Mouse (Mus musculus) neural tube, embryonic 11.5 days (tissue): ENCODE data around the gene Dock3. TPM values are rescaled to one million over a fixed set of nuclear protein-coding genes. Genes with fewer than 3 reads are reported as not detected.

ENCODE experiments used
- ATAC-seq: fragments of 200-750 bp; cut with Nextera tagmentation; 2 replicates; pipeline ENCODE4 v1.8.0; 2017; ENCODE audit warnings: moderate number of reproducible peaks, mild to moderate bottlenecking, moderate TSS enrichment, moderate library complexity; ENCODE audit not compliant: insufficient read depth, low FRiP score, low TSS enrichment
- DNase-seq: peaks from one replicate; pipeline ENCODE4 v3.0.0-alpha.2; 2015; ENCODE audit warnings: low spot score
- H3K27ac ChIP-seq: fragments of 300-500 bp; sonication (generic); 2 replicates; pipeline ENCODE4 v1.5.1; 2014; ENCODE audit warnings: low read depth, mild to moderate bottlenecking, low read length
- H3K27me3 ChIP-seq: fragments of 300-500 bp; sonication (generic); 2 replicates; pipeline ENCODE4 v1.6.1; 2014; ENCODE audit warnings: mild to moderate bottlenecking, low read length, mixed read lengths; ENCODE audit not compliant: control insufficient read depth, insufficient read depth
- H3K36me3 ChIP-seq: fragments of 300-500 bp; sonication (generic); 2 replicates; pipeline ENCODE4 v1.6.1; 2014; ENCODE audit warnings: mild to moderate bottlenecking, low read length, moderate library complexity, mixed read lengths; ENCODE audit not compliant: control insufficient read depth, insufficient read depth
- H3K4me1 ChIP-seq: fragments of 300-500 bp; sonication (generic); 2 replicates; pipeline ENCODE4 v1.6.1; 2014; ENCODE audit warnings: low read length, mixed read lengths; ENCODE audit not compliant: control insufficient read depth, insufficient read depth
- H3K4me2 ChIP-seq: fragments of 300-500 bp; sonication (generic); 2 replicates; pipeline ENCODE4 v1.6.1; 2014; ENCODE audit warnings: low read depth, mild to moderate bottlenecking, moderate library complexity
- H3K4me3 ChIP-seq: fragments of 300-500 bp; sonication (generic); 2 replicates; pipeline ENCODE4 v1.5.1; 2014; ENCODE audit warnings: low read depth, low read length
- H3K9ac ChIP-seq: fragments of 300-500 bp; sonication (generic); 2 replicates; pipeline ENCODE4 v1.6.1; 2014; ENCODE audit warnings: mild to moderate bottlenecking, low read length
- H3K9me3 ChIP-seq: fragments of 300-500 bp; sonication (generic); 2 replicates; pipeline ENCODE4 v1.6.1; 2016; ENCODE audit warnings: low read length; ENCODE audit not compliant: control insufficient read depth
- WGBS: fragments of 180-500 bp; shearing (Covaris S2); extraction: QIAGEN DNeasy Blood & Tissue Kit; methylation state at CpG from one replicate; pipeline ENCODE4 v1.1.7; 2014; 5-methylcytosine and 5-hydroxymethylcytosine counted together
- polyA plus RNA-seq: library from polyadenylated mRNA; unstranded; fragments of >200 nt; fragmentation: Nextera tagmentation; extraction: Ambion mirVana; gene quantifications from 2 replicates; pipeline ENCODE4 v1.2.1, GENCODE M21; 2014

Dock3 gene
- polyA plus RNA-seq, 1 experiment from 2014 or later = 5.8 TPM

DNA sequence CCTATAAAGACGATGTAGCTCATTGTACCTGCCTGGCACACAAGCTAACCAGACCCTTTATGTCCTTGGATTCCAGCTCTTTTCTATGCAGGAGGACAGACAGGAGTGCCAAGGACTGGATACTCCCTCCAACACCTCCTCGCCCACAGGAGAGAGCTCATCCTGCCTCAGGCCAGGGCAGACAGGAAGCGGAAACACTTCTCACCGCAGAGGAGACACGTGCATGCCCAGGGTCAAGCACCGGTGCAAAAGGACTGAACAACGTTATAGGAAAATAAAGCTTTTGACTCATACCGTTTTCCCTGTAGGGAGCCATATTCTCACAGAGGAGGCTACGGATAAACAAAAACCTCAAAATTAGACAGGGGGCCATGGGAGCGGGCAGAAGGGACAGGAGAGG is 41.5 kb upstream of the Dock3 start:
- WGBS = 72% methylated on average over 10 of the region's 10 CpGs

DNA sequence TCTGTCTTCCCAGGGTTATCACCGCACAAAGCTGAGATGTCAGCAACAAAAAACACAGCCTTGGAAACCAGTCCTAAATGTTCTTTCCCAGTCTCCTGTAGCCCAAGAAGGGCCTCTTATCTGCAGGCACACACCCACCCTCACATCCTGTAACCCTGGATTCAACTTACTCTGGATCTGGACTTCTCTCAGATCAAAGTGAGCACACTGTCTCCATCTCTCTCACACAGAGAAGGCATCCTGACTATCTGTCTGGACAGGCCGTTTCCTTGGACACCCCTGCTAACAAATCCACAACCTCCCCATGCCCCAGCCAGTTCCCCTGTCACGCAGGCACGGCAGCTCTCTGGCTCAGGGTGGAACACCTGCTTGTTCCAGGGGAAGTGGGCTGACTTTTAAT is 40.6 kb upstream of the Dock3 start:
- Histone ChIP-seq H3K9me3 (no peaks in the 10 kb centered on the region), H3K27me3 (no peaks in the 10 kb centered on the region), H3K4me1 (no peaks in the 10 kb centered on the region), H3K9ac (no peak overlapping the region), H3K4me2 (no peak overlapping the region), H3K27ac (no peak overlapping the region), H3K4me3 (no peak overlapping the region), H3K36me3 (no peaks in the 10 kb centered on the region)
- 81% methylated on average over 4 of the region's 4 CpGs for WGBS
- DNase-seq (no peak), ATAC-seq (no peak)

More for the DNA sequence above, 41.5 kb upstream of the Dock3 start:
- no peaks in the 10 kb centered on the region for H3K4me1 ChIP-seq
- H3K4me2 ChIP-seq = no peak overlapping the region
- no peaks in the 10 kb centered on the region for H3K27me3 ChIP-seq
- no peak overlapping the region for H3K27ac ChIP-seq
- H3K9ac ChIP-seq = no peak overlapping the region
- no peak for DNase-seq
- no peaks in the 10 kb centered on the region for H3K36me3 ChIP-seq
- no peak overlapping the region for H3K4me3 ChIP-seq
- H3K9me3 ChIP-seq = no peaks in the 10 kb centered on the region
- ATAC-seq = no peak

DNA sequence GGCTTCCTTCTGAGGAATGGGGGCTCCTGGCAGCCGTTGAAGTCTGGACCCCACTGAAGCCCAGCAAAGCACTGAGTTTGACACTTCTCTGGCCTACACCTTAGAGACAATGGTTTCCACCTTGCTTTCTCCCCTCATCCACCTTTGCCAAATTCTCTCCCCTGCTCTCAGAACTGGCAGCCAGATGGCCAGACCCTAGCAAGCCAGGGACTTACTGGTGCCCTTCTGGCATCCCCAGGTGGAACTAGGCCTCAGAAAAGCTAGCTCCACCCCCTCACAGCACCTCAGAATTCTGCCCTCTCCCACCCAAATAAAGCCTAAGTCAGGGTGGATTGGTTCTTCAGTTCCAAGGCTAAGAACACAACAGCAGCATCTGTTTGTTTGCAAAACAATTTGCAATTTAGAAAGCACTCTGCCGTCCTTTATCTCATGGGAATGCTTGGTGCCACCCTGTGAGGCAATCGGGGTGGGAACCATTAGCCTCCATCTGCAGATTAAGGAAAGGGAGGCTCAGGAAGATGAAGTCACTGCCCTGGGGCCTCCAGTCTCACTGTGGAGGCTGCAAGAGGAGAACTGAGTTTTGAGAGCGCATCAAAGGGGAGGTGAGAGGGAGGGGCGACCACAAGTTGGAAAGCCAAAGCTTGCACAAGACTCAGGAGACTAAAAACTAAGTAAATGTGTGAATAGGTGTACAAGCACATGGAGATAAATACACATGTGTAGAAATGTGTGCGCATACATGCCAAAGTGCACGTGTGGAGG is 39.6 kb upstream of the Dock3 start:
- Histone ChIP-seq H3K36me3 (no peaks in the 10 kb centered on the region), H3K4me2 (no peak overlapping the region), H3K9ac (no peak overlapping the region), H3K27me3 (no peaks in the 10 kb centered on the region), H3K27ac (no peak overlapping the region), H3K4me1 (no peaks in the 10 kb centered on the region), H3K4me3 (no peak overlapping the region), H3K9me3 (no peaks in the 10 kb centered on the region)
- no peak for ATAC-seq
- DNase-seq = no peak
- WGBS = 78% methylated on average over 7 of the region's 7 CpGs

DNA sequence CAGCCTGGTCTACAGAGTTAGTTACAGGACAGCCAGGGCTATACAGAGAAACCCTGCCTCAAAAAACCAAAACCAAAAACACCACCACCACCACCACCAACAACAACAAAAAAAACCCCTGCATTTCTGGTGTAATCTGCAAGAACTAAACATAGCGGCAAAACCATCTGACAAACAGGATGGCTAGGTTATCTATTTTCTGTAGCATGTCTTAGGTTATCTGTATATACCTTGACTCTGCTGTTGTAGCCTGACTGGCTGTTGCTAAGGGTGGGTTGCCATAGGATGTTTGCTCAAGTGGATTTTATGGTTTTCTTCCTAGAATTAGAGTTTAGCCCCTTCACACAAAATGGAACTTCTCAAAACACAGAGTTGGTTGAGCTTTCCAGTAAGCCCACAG is 38.1 kb upstream of the Dock3 start:
- no peak for ATAC-seq

DNA sequence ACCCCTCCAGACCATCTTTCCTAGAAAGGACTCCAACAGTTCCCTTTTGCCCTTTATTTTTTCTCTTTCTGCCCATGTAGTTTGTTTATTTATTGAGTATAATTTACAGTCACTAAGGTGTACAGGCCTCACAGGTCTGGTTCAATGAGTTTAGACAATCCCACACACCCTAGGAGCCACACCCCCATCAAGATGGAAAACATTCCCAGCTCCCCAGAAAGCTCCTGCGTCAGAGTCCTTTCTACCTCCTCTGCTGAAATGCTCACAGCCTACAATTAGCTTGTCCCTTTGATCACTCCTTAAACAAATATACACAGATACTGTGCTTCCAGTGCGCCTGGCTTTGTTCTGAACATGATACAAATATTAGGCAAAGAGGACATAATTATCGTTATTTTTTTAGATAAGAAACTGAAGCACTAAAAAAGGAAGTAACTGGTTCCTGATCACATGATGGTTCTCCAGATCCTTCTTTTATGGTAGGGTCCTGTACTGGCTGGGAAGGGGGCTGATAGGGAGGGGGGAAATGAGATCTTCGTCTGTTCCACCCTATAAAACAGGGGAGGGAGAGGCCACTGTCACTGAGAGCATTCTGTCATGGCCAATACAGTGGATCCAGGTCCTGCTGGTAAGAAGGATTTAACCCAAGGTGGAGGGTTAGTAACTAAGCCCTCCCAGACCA is 36.2 kb upstream of the Dock3 start:
- Histone ChIP-seq H3K27me3 (no peaks in the 10 kb centered on the region), H3K4me2 (no peak overlapping the region), H3K4me3 (no peak overlapping the region), H3K9me3 (no peaks in the 10 kb centered on the region), H3K9ac (no peak overlapping the region), H3K36me3 (no peaks in the 10 kb centered on the region), H3K4me1 (no peaks in the 10 kb centered on the region), H3K27ac (no peak overlapping the region)
- 52% methylated on average over 4 of the region's 4 CpGs for WGBS
- DNase-seq = no peak
- ATAC-seq = no peak

More for the DNA sequence above, 38.1 kb upstream of the Dock3 start:
- Histone ChIP-seq H3K36me3 (no peaks in the 10 kb centered on the region), H3K27ac (no peak overlapping the region), H3K27me3 (no peaks in the 10 kb centered on the region), H3K9ac (no peak overlapping the region), H3K4me2 (no peak overlapping the region), H3K4me1 (no peaks in the 10 kb centered on the region), H3K4me3 (no peak overlapping the region), H3K9me3 (no peaks in the 10 kb centered on the region)
- DNase-seq = no peak
- WGBS = 93% methylated on average over 1 of the region's 1 CpGs

DNA sequence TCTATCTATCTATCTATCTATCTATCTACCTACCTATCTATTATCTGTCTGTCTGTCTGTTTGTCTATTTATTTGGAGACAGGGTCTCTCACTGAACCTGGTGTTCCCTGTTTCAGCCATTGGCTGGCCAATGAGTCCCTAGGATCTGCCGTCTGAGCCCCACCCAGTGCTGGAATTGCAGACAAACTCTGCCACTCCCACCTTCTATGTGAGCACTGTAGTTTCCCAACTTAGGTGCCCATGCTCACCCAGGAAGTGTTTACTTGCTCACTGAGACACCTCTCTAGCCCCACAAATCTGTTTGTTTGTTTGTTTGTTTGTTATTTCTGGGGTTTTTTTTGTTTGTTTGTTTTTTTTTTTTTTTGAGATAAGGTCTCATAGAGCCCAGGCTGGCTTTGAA is 35.3 kb upstream of the Dock3 start:
- 55% methylated on average over 1 of the region's 1 CpGs for WGBS
- Histone ChIP-seq H3K4me1 (no peaks in the 10 kb centered on the region), H3K9me3 (no peaks in the 10 kb centered on the region), H3K36me3 (no peaks in the 10 kb centered on the region), H3K27me3 (no peaks in the 10 kb centered on the region), H3K9ac (no peak overlapping the region), H3K4me3 (no peak overlapping the region), H3K27ac (no peak overlapping the region), H3K4me2 (no peak overlapping the region)
- no peak for ATAC-seq
- no peak for DNase-seq

DNA sequence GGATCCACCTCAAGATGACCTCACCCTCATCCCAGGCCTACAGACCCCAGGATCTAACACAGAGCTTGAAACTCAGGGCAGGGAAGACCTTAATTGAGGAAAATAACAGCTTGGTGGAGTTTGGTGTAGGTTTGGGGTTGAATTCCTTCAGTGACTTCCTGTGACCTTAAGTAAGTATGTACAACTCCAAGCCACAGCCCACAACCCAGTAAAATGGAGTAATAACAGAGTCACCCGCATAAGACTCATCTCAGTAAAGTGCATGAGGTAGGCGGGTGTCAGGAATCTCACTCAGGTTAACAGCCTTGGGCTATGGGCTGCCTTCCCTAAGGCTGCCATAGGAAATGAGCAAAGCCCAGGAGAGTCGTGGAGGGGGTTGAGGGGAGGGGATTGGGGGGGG is 33.0 kb upstream of the Dock3 start:
- Histone ChIP-seq H3K36me3 (no peaks in the 10 kb centered on the region), H3K4me1 (no peaks in the 10 kb centered on the region), H3K9me3 (no peaks in the 10 kb centered on the region), H3K4me2 (no peak overlapping the region), H3K4me3 (no peak overlapping the region), H3K27ac (no peak overlapping the region), H3K27me3 (no peaks in the 10 kb centered on the region), H3K9ac (no peak overlapping the region)
- no peak for DNase-seq
- ATAC-seq = no peak
- 71% methylated on average over 3 of the region's 3 CpGs for WGBS

DNA sequence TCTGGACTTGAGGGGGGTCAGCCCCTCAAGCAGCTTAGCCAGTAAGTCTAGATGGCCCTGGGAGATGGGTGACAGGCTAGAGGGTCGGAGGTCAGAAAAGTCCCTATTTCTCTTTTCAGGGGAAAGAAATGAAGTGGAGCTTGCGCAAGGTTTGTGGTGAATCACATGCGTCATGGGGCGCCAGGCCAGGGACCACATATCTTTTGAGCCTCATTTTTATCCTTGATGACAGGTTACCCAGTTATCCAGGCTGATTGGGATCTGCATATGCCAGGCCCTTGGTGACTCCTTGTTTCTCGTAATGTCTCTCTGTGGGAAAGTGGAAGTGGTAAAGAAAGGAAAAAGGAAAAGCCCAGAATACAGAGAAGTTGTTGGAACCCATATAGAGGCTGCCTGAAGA is 32.2 kb upstream of the Dock3 start:
- no peaks in the 10 kb centered on the region for H3K36me3 ChIP-seq
- DNase-seq (no peak), ATAC-seq (no peak)
- no peaks in the 10 kb centered on the region for H3K27me3 ChIP-seq
- no peak overlapping the region for H3K4me3 ChIP-seq
- H3K27ac ChIP-seq = no peak overlapping the region
- H3K9me3 ChIP-seq = no peaks in the 10 kb centered on the region
- H3K9ac ChIP-seq = no peak overlapping the region
- no peak overlapping the region for H3K4me2 ChIP-seq
- H3K4me1 ChIP-seq = no peaks in the 10 kb centered on the region
- 89% methylated on average over 5 of the region's 5 CpGs for WGBS

DNA sequence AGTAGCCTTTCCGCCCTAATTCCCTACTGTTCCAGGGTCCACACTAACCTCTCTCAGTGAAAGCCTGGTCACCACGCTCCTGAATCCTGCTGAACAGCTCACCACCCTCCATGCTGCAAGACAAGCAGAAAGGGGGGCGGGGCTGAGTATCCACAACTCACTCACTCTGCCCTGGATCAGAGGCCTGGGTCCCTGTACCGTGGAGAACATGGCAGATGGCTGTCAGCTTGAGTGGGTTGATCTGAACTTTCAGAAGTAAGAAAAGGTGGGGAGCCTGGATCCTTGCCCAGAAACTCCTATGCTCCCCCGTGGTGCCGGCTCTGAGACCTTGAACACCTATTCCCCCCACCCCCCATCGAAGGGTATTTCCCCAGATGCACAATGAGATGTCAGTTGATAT is 30.7 kb upstream of the Dock3 start:
- Histone ChIP-seq H3K27ac (no peak overlapping the region), H3K4me1 (no peaks in the 10 kb centered on the region), H3K4me3 (no peak overlapping the region), H3K9me3 (no peaks in the 10 kb centered on the region), H3K4me2 (no peak overlapping the region), H3K9ac (no peak overlapping the region), H3K27me3 (no peaks in the 10 kb centered on the region), H3K36me3 (no peaks in the 10 kb centered on the region)
- ATAC-seq (no peak), DNase-seq (no peak)
- WGBS = 79% methylated on average over 7 of the region's 7 CpGs
